Mouse (Mus musculus) embryonic facial prominence, embryonic 10.5 days (tissue): ENCODE measurements around the gene Mthfr. TPM values are rescaled to one million over a fixed set of nuclear protein-coding genes. Genes with fewer than 3 reads are reported as not detected.

Experiments
- DNase-seq: peaks from one replicate; pipeline ENCODE4 v3.0.0-alpha.2; 2017; ENCODE audit warnings: low spot score
- H3K27ac ChIP-seq: fragments of 300-500 bp; sonication (generic); replicated peaks from 2 replicates; pipeline ENCODE4 v1.5.1; 2016; ENCODE audit warnings: mild to moderate bottlenecking
- H3K27me3 ChIP-seq: fragments of 300-500 bp; sonication (generic); replicated peaks from 2 replicates; pipeline ENCODE4 v1.6.1; 2016; ENCODE audit warnings: low read depth, mild to moderate bottlenecking; ENCODE audit not compliant: poor library complexity, severe bottlenecking
- H3K36me3 ChIP-seq: fragments of 300-500 bp; sonication (generic); replicated peaks from 2 replicates; pipeline ENCODE4 v1.6.1; 2016; ENCODE audit warnings: mild to moderate bottlenecking, moderate library complexity
- H3K4me1 ChIP-seq: fragments of 300-500 bp; sonication (generic); 2 replicates; pipeline ENCODE4 v1.6.1; 2016
- H3K4me3 ChIP-seq: fragments of 300-500 bp; sonication (generic); 2 replicates; pipeline ENCODE4 v1.5.1; 2016; ENCODE audit warnings: mild to moderate bottlenecking, moderate library complexity
- H3K9me3 ChIP-seq: fragments of 300-500 bp; sonication (generic); 2 replicates; pipeline ENCODE4 v1.6.1; 2016; ENCODE audit warnings: mild to moderate bottlenecking
- WGBS: fragments of 180-500 bp; shearing (Covaris S2); methylation state at CpG from one replicate; pipeline ENCODE4 v1.1.7; 2016; 5-methylcytosine and 5-hydroxymethylcytosine counted together
- polyA plus RNA-seq: library from polyadenylated mRNA; unstranded; fragments of >200 nt; fragmentation: Nextera tagmentation; extraction: Ambion mirVana; gene quantifications from 2 replicates; pipeline ENCODE4 v1.2.1, GENCODE M21; 2016

Gene Mthfr
- polyA plus RNA-seq, 1 experiment from 2014 or later, result 25.4 TPM

- DNase-seq, result no peak
- Histone ChIP-seq H3K36me3 (peaks cover 100% of the 10 kb centered on the region), H3K9me3 (no peaks in the 10 kb centered on the region), H3K4me3 (no peak overlapping the region), H3K4me1 (peaks cover 7% of the 10 kb centered on the region), H3K27me3 (no peaks in the 10 kb centered on the region), H3K27ac (no peak overlapping the region)
- WGBS, result 82% methylated on average over 3 of the region's 3 CpGs
Measured at GRCm38 (mm10) chr4:148016981-148017380, 21.9 kb upstream of the Mthfr start.

- Histone ChIP-seq H3K36me3 (peaks cover 100% of the 10 kb centered on the region), H3K27ac (no peak overlapping the region), H3K4me3 (no peak overlapping the region), H3K27me3 (no peaks in the 10 kb centered on the region), H3K4me1 (peaks cover 7% of the 10 kb centered on the region), H3K9me3 (no peaks in the 10 kb centered on the region)
- no peak for DNase-seq
- 46% methylated on average over 2 of the region's 2 CpGs for WGBS
Measured at GRCm38 (mm10) chr4:148018410-148018809, 20.5 kb upstream of the Mthfr start.

- peaks cover 98% of the 10 kb centered on the region for H3K36me3 ChIP-seq
- WGBS, result 88% methylated on average over 3 of the region's 3 CpGs
- no peak overlapping the region for H3K27ac ChIP-seq
Measured at GRCm38 (mm10) chr4:148024003-148024402, 14.9 kb upstream of the Mthfr start.

GRCm38 (mm10) chr4:148029297-148029696 lies 9.6 kb upstream of the Mthfr start:
- H3K27ac ChIP-seq, result no peak overlapping the region
- no peak overlapping the region for H3K4me3 ChIP-seq
- 92% methylated on average over 7 of the region's 7 CpGs for WGBS
- no peak for DNase-seq
- H3K27me3 ChIP-seq, result no peaks in the 10 kb centered on the region
- no peaks in the 10 kb centered on the region for H3K9me3 ChIP-seq
- H3K4me1 ChIP-seq, result no peaks in the 10 kb centered on the region
- peaks cover 85% of the 10 kb centered on the region for H3K36me3 ChIP-seq

More at GRCm38 (mm10) chr4:148024003-148024402, 14.9 kb upstream of the Mthfr start:
- H3K27me3 ChIP-seq, result no peaks in the 10 kb centered on the region
- H3K4me1 ChIP-seq, result peaks cover 3% of the 10 kb centered on the region
- DNase-seq, result no peak
- no peaks in the 10 kb centered on the region for H3K9me3 ChIP-seq
- H3K4me3 ChIP-seq, result no peak overlapping the region

- H3K4me1 ChIP-seq, result no peaks in the 10 kb centered on the region
- no peak overlapping the region for H3K27ac ChIP-seq
- DNase-seq, result no peak
- no peak overlapping the region for H3K4me3 ChIP-seq
- 76% methylated on average over 5 of the region's 5 CpGs for WGBS
- peaks cover 85% of the 10 kb centered on the region for H3K36me3 ChIP-seq
- H3K9me3 ChIP-seq, result no peaks in the 10 kb centered on the region
- H3K27me3 ChIP-seq, result no peaks in the 10 kb centered on the region
Measured at GRCm38 (mm10) chr4:148030506-148030905, 8.4 kb upstream of the Mthfr start.

- Histone ChIP-seq H3K27ac (no peak overlapping the region), H3K4me3 (no peak overlapping the region), H3K9me3 (no peaks in the 10 kb centered on the region), H3K4me1 (peaks cover 9% of the 10 kb centered on the region), H3K36me3 (peaks cover 71% of the 10 kb centered on the region), H3K27me3 (no peaks in the 10 kb centered on the region)
- no peak for DNase-seq
- WGBS, result 80% methylated on average over 7 of the region's 7 CpGs
Measured at GRCm38 (mm10) chr4:148033858-148034410, 4.9 kb upstream of the Mthfr start.

GRCm38 (mm10) chr4:148035440-148035839 lies 3.4 kb upstream of the Mthfr start:
- DNase-seq, result no peak
- H3K4me1 ChIP-seq, result peaks cover 23% of the 10 kb centered on the region
- H3K27me3 ChIP-seq, result no peaks in the 10 kb centered on the region
- 91% methylated on average over 3 of the region's 3 CpGs for WGBS
- H3K36me3 ChIP-seq, result peaks cover 61% of the 10 kb centered on the region
- H3K9me3 ChIP-seq, result no peaks in the 10 kb centered on the region
- no peak overlapping the region for H3K27ac ChIP-seq
- no peak overlapping the region for H3K4me3 ChIP-seq

- H3K9me3 ChIP-seq, result no peaks in the 10 kb centered on the region
- H3K4me1 ChIP-seq, result peaks cover 49% of the 10 kb centered on the region
- 8% methylated on average over 26 of the region's 26 CpGs for WGBS
- peak overlapping the region; percentile 94 for H3K4me3 ChIP-seq
- H3K27ac ChIP-seq, result peak overlapping the region; percentile 91
- peaks cover 53% of the 10 kb centered on the region for H3K36me3 ChIP-seq
- H3K27me3 ChIP-seq, result no peaks in the 10 kb centered on the region
- DNase-seq, result no peak
Measured at GRCm38 (mm10) chr4:148038079-148038599, 738 bp upstream of the Mthfr start.

- Histone ChIP-seq H3K36me3 (peaks cover 50% of the 10 kb centered on the region), H3K4me1 (peaks cover 50% of the 10 kb centered on the region), H3K9me3 (no peaks in the 10 kb centered on the region), H3K4me3 (peak overlapping the region; percentile 94), H3K27ac (peak overlapping the region; percentile 89), H3K27me3 (no peaks in the 10 kb centered on the region)
- peak; percentile 17 for DNase-seq
- 23% methylated on average over 19 of the region's 19 CpGs for WGBS
Measured at GRCm38 (mm10) chr4:148039254-148040028, 564 bp downstream of the Mthfr start.

- H3K9me3 ChIP-seq, result no peaks in the 10 kb centered on the region
- peaks cover 52% of the 10 kb centered on the region for H3K4me1 ChIP-seq
- peak overlapping the region; percentile 94 for H3K4me3 ChIP-seq
- H3K27me3 ChIP-seq, result no peaks in the 10 kb centered on the region
- peak overlapping the region; percentile 89 for H3K27ac ChIP-seq
- peaks cover 50% of the 10 kb centered on the region for H3K36me3 ChIP-seq
- 70% methylated on average over 15 of the region's 15 CpGs for WGBS
- DNase-seq, result no peak
Measured at GRCm38 (mm10) chr4:148040029-148040830, 1.4 kb downstream of the Mthfr start.

- Histone ChIP-seq H3K4me3 (peak overlapping the region; percentile 94), H3K27ac (peak overlapping the region; percentile 89), H3K9me3 (no peaks in the 10 kb centered on the region), H3K36me3 (peaks cover 52% of the 10 kb centered on the region), H3K4me1 (peaks cover 52% of the 10 kb centered on the region), H3K27me3 (no peaks in the 10 kb centered on the region)
- peak; percentile 87 for DNase-seq
- WGBS, result under 1% methylated on average over 19 of the region's 19 CpGs
Measured at GRCm38 (mm10) chr4:148040933-148041610, 2.2 kb downstream of the Mthfr start.

- H3K9me3 ChIP-seq, result no peaks in the 10 kb centered on the region
- WGBS, result 4% methylated on average over 16 of the region's 16 CpGs
- peaks cover 52% of the 10 kb centered on the region for H3K4me1 ChIP-seq
- H3K36me3 ChIP-seq, result peaks cover 51% of the 10 kb centered on the region
- no peaks in the 10 kb centered on the region for H3K27me3 ChIP-seq
- peak overlapping the region; percentile 89 for H3K27ac ChIP-seq
- no peak for DNase-seq
- H3K4me3 ChIP-seq, result peak overlapping the region; percentile 94
Measured at GRCm38 (mm10) chr4:148041611-148042191, 2.8 kb downstream of the Mthfr start.
